Mouse (Mus musculus) CH12.LX (cell line): ENCODE data around the gene Fmc1. TPM values are rescaled to one million over a fixed set of nuclear protein-coding genes. Genes with fewer than 3 reads are reported as not detected.

Experiments
- DNase-seq: peaks from one replicate; pipeline ENCODE4 v3.0.0-alpha.2; 2013; ENCODE audit errors: extremely low read depth
- H3K27ac ChIP-seq: 2 replicates; pipeline ENCODE4 v1.5.1; 2012; ENCODE audit warnings: low read depth, mild to moderate bottlenecking, control low read depth, moderate library complexity; ENCODE audit not compliant: insufficient read depth
- H3K27me3 ChIP-seq: replicated peaks from 2 replicates; pipeline ENCODE3; 2012; ENCODE audit warnings: inconsistent platforms
- H3K36me3 ChIP-seq, 2 experiments: replicated peaks in 1 of 2; 2 replicates each; pipeline versions ENCODE3 to v1.6.1; 2012; ENCODE audit warnings: inconsistent platforms in 1 of 2, low read length in 1 of 2, mild to moderate bottlenecking in 1 of 2, mixed read lengths in 1 of 2, moderate library complexity in 1 of 2; ENCODE audit not compliant: control insufficient read depth in 1 of 2, insufficient read depth in 1 of 2
- H3K4me1 ChIP-seq, 2 experiments: 2 replicates each; pipeline ENCODE4 v1.6.1; 2012; ENCODE audit warnings: inconsistent platforms in 1 of 2, moderate library complexity in 1 of 2; ENCODE audit not compliant: insufficient read depth in 2 of 2, control insufficient read depth in 1 of 2
- H3K4me2 ChIP-seq: 2 replicates; pipeline ENCODE4 v1.6.1; 2012; ENCODE audit warnings: low read depth, mild to moderate bottlenecking, control low read depth; ENCODE audit not compliant: poor library complexity, insufficient read depth, severe bottlenecking
- H3K4me3 ChIP-seq, 3 experiments: fragments of 150-350 bp in 1 of 3; sonication (generic) in 1 of 3; replicated peaks in 1 of 3; 2 replicates each; pipeline versions ENCODE3 to v1.5.1; 2011 to 2012; ENCODE audit warnings: low read depth in 2 of 3, low read length in 2 of 3, mild to moderate bottlenecking in 2 of 3, moderate library complexity in 2 of 3, control low read depth in 1 of 3, improper control_type of control experiment in 1 of 3, inconsistent platforms in 1 of 3, mixed read lengths in 1 of 3; ENCODE audit not compliant: poor library complexity in 1 of 3
- H3K79me2 ChIP-seq: replicated peaks from 2 replicates; pipeline ENCODE4 v1.6.1; 2012; ENCODE audit warnings: mild to moderate bottlenecking, moderate library complexity; ENCODE audit not compliant: control insufficient read depth, poor library complexity, insufficient read depth, severe bottlenecking; ENCODE audit errors: extremely low read depth
- H3K9ac ChIP-seq: 2 replicates; pipeline ENCODE4 v1.6.1; 2012; ENCODE audit warnings: low read depth, mild to moderate bottlenecking, control low read depth, moderate library complexity; ENCODE audit not compliant: insufficient read depth
- H3K9me3 ChIP-seq: replicated peaks from 2 replicates; pipeline ENCODE3; 2012; ENCODE audit warnings: low read length, inconsistent platforms, mixed read lengths
- CHD1 ChIP-seq: IDR thresholded peaks from 2 replicates; pipeline ENCODE4 v1.6.1; 2012; ENCODE audit warnings: low read depth, low read length, improper control_type of control experiment, inconsistent platforms
- CTCF ChIP-seq, 2 experiments: IDR thresholded peaks in 1 of 2; conservative IDR thresholded peaks in 1 of 2; 2 replicates each; pipeline ENCODE4 v1.5.1; 2011 to 2012; ENCODE audit warnings: low read depth in 2 of 2, low read length in 2 of 2, improper control_type of control experiment in 1 of 2, inconsistent platforms in 1 of 2, mild to moderate bottlenecking in 1 of 2, moderate library complexity in 1 of 2
- IRF4 ChIP-seq: IDR thresholded peaks from 2 replicates; pipeline ENCODE4 v1.6.1; 2014; ENCODE audit warnings: low read depth, mild to moderate bottlenecking, inconsistent platforms, low read length, improper control_type of control experiment
- MAX ChIP-seq: IDR thresholded peaks from 2 replicates; pipeline ENCODE4 v1.6.1; 2011; ENCODE audit warnings: low read length, improper control_type of control experiment
- MEF2A ChIP-seq: IDR thresholded peaks from 2 replicates; pipeline ENCODE4 v1.6.1; 2014; ENCODE audit warnings: low read depth, mild to moderate bottlenecking, inconsistent platforms, low read length, improper control_type of control experiment, borderline replicate concordance
- MYC ChIP-seq: IDR thresholded peaks from 2 replicates; pipeline ENCODE4 v1.6.1; 2011; ENCODE audit warnings: low read depth, mild to moderate bottlenecking, improper control_type of control experiment, low read length
- NRF1 ChIP-seq: IDR thresholded peaks from 2 replicates; pipeline ENCODE4 v1.6.1; 2014; ENCODE audit warnings: low read depth, mild to moderate bottlenecking, inconsistent platforms, low read length, improper control_type of control experiment, moderate library complexity
- POLR2AphosphoS2 ChIP-seq: IDR thresholded peaks from 2 replicates; pipeline ENCODE4 v1.6.1; 2011; ENCODE audit warnings: low read depth, low read length, improper control_type of control experiment
- RAD21 ChIP-seq: IDR thresholded peaks from 2 replicates; pipeline ENCODE4 v1.6.1; 2011; ENCODE audit warnings: low read depth, mild to moderate bottlenecking, low read length, improper control_type of control experiment, moderate library complexity
- RCOR1 ChIP-seq: conservative IDR thresholded peaks from 2 replicates; pipeline ENCODE4 v1.6.1; 2012; ENCODE audit warnings: low read depth, mild to moderate bottlenecking, inconsistent platforms, low read length, improper control_type of control experiment
- SMC3 ChIP-seq: IDR thresholded peaks from 2 replicates; pipeline ENCODE4 v1.6.1; 2011; ENCODE audit warnings: low read depth, low read length, improper control_type of control experiment
- TCF12 ChIP-seq: IDR thresholded peaks from 2 replicates; pipeline ENCODE4 v1.6.1; 2014; ENCODE audit warnings: low read depth, mild to moderate bottlenecking, inconsistent platforms, low read length, improper control_type of control experiment
- USF2 ChIP-seq: conservative IDR thresholded peaks from 2 replicates; pipeline ENCODE4 v1.6.1; 2011; ENCODE audit warnings: low read depth, low read length, improper control_type of control experiment
- ZNF384 ChIP-seq: IDR thresholded peaks from 2 replicates; pipeline ENCODE4 v1.6.1; 2012; ENCODE audit warnings: low read depth, low read length, improper control_type of control experiment, inconsistent platforms
- dilution Hi-C: fragments of 300-500 bp; cut with MboI; formaldehyde crosslinking; loops from 2 replicates; pipeline ENCODE4 v1.14.3; 2020; ENCODE audit warnings: low sequenced_read_pairs; ENCODE audit not compliant: extremely low pct_unique_long_range_greater_than_20kb, extremely low pct_ligation_motif_present
- in situ Hi-C: fragments of 300-500 bp; cut with MboI; formaldehyde crosslinking; loops from 3 replicates; pipeline ENCODE4 v1.14.3; 2019; ENCODE audit warnings: low sequenced_read_pairs, low pct_ligation_motif_present, low pct_unique_long_range_greater_than_20kb, mixed read lengths
- polyA plus RNA-seq: library from polyadenylated mRNA; unstranded; fragments of >175 nt; gene quantifications from 2 replicates; pipeline ENCODE4 v1.2.1, GENCODE M21; 2012; ENCODE audit warnings: low read depth; ENCODE audit not compliant: insufficient read length
- total RNA-seq, 2 experiments: library from RNA; depleted of rRNA; stranded (reverse); fragments of 300-350 nt in 1 of 2; fragments of >200 nt in 1 of 2; gene quantifications; 2 replicates each; pipeline ENCODE4 v1.2.3; 2012 to 2014

Gene Fmc1
- total and polyA plus RNA-seq, 3 experiments = 30.4 to 78.2 (median 47.3) TPM

- TF ChIP-seq IRF4 (peak; percentile 78), CHD1 (no peak)
These were observed at the start of gene Fmc1 (continued) for GRCm38 (mm10) chr6:38533428-38534405.

GRCm38 (mm10) chr6:38492550-38492949, 40.8 kb upstream of the Fmc1 start:
- no peaks in the 10 kb centered on the region for H3K79me2 ChIP-seq
- dilution Hi-C loops (no loop called here), in situ Hi-C loops (no loop called here)
- no peaks in the 10 kb centered on the region for H3K4me1 ChIP-seq
- peaks cover 21 to 62% of the 10 kb centered on the region in 2 experiments for H3K36me3 ChIP-seq
- H3K4me3 ChIP-seq = no peak overlapping the region
- H3K9me3 ChIP-seq = no peaks in the 10 kb centered on the region
- no peak overlapping the region for H3K9ac ChIP-seq
- no peaks in the 10 kb centered on the region for H3K27me3 ChIP-seq
- DNase-seq = peak; percentile 65
- no peak overlapping the region for H3K27ac ChIP-seq
- H3K4me2 ChIP-seq = no peak overlapping the region
- TF ChIP-seq RAD21 (peak; percentile 64), CTCF (conservative IDR thresholded peaks at IDR 0.05 in 1 of 2, IDR thresholded peaks at IDR 0.05 in 1 of 2; ENCODE audit: low read depth in 2 of 2, low read length in 2 of 2) (peak; percentile 61 to 77), SMC3 (peak; percentile 59), ZNF384 (no peak), POLR2AphosphoS2 (no peak)

GRCm38 (mm10) chr6:38495641-38496040, 37.7 kb upstream of the Fmc1 start:
- no peak for TF ChIP-seq NRF1
- no peak for TF ChIP-seq MEF2A
- TF ChIP-seq MAX = no peak
- TF ChIP-seq RCOR1 = no peak
- TF ChIP-seq USF2 = no peak
- no peak for TF ChIP-seq MYC
- no peak for TF ChIP-seq TCF12
- no peaks in the 10 kb centered on the region for H3K79me2 ChIP-seq
- no peak overlapping the region for H3K4me3 ChIP-seq
- in situ Hi-C loops = no loop called here
- peaks cover 24 to 67% of the 10 kb centered on the region in 2 experiments for H3K36me3 ChIP-seq
- H3K9ac ChIP-seq = no peak overlapping the region
- dilution Hi-C loops = no loop called here
- DNase-seq = no peak
- H3K4me1 ChIP-seq = no peaks in the 10 kb centered on the region
- no peak overlapping the region for H3K27ac ChIP-seq
- H3K9me3 ChIP-seq = no peaks in the 10 kb centered on the region
- H3K4me2 ChIP-seq = no peak overlapping the region
- H3K27me3 ChIP-seq = no peaks in the 10 kb centered on the region
